16 mouse cellular contexts compared by ENCODE assay signal in the genomic region with DNA sequence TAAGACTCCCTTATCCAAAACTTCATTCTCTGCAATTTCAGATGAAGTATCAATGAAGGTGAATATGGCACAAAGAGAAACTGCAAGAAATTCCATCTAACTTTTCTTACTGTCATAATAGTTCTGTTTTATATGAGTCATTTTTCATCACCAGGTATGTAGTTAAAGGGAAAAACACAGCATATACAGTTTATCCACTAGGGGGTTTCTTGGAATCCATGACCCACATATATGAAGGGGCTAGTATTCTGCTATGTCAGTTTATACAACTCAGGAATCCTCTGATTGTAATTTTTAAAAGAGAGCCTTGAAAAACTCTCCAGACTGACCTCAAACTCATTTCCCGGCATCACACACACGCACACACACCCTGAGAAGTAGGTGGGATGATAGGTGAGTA. TPM values are rescaled to one million over a fixed set of nuclear protein-coding genes. Genes with fewer than 3 reads are reported as not detected.
DNase-seq lines count a peak whose midpoint lies in the region; ATAC-seq and TF ChIP-seq lines count a peak whose summit lies in the region.
"Had no signal": no experiment of that assay in that cellular context is flagged by ENCODE, and none has a peak within 500 bp of the region (broad histone marks: within the 10 kb centered on the region; RNA-seq: fewer than 3 reads in every experiment).

No protein-coding gene starts in this region.

- no peaks in the 10 kb centered on the region for H3K9me3 ChIP-seq in liver, embryonic 13.5 days (replicated peaks)
- no peaks in the 10 kb centered on the region for H3K9me3 ChIP-seq in liver, embryonic 11.5 days (ENCODE audit: control insufficient read depth, low read length)
- H3K9me3 ChIP-seq in MEL (replicated peaks; ENCODE audit: insufficient read depth, low read length): no peaks in the 10 kb centered on the region
- H3K9me3 ChIP-seq in liver, postnatal 0 days (ENCODE audit: low read length): no peaks in the 10 kb centered on the region
- H3K9me3 ChIP-seq: embryonic facial prominence, embryonic 12.5 days; midbrain, embryonic 10.5 days had no signal

- no peak for DNase-seq in heart, adult 2 months
- no peak for DNase-seq in heart, adult 9 months (ENCODE audit: low spot score in 2 of 2)
- DNase-seq in liver, embryonic 13.5 days: no peak
- DNase-seq in liver, embryonic 11.5 days (ENCODE audit: low spot score): no peak
- DNase-seq in MEL (ENCODE audit: low read depth, low spot score): peak; percentile 56
- no peak for DNase-seq in liver, postnatal 0 days
- DNase-seq in layer of hippocampus, adult 18-20 months (ENCODE audit: low spot score in 2 of 2): no peak
- DNase-seq: B cell, adult 2 months; cerebellum, adult 11 months; cerebellum, postnatal 36 days; kidney, adult 8-10 months; kidney, postnatal 4 days; lung, postnatal 10 days had no signal

- H3K79me2 ChIP-seq in heart, adult 2 months (replicated peaks; ENCODE audit: control insufficient read depth, insufficient read depth, low read length): no peaks in the 10 kb centered on the region
- peaks cover 30% of the 10 kb centered on the region for H3K79me2 ChIP-seq in MEL (ENCODE audit: control insufficient read depth, insufficient read depth, low read length, poor library complexity)

- peak overlapping the region; percentile 35 for H3K4me2 ChIP-seq in liver, embryonic 13.5 days
- no peak overlapping the region for H3K4me2 ChIP-seq in liver, embryonic 11.5 days
- H3K4me2 ChIP-seq in liver, postnatal 0 days (ENCODE audit: low read depth, low read length): peak overlapping the region; percentile 91
- H3K4me2 ChIP-seq: embryonic facial prominence, embryonic 12.5 days had no signal

- H3K9ac ChIP-seq in heart, adult 2 months (ENCODE audit: low read depth, low read length): no peak overlapping the region
- no peak overlapping the region for H3K9ac ChIP-seq in liver, embryonic 13.5 days
- H3K9ac ChIP-seq in liver, embryonic 11.5 days (ENCODE audit: low read depth, low read length): no peak overlapping the region
- H3K9ac ChIP-seq in MEL (ENCODE audit: control insufficient read depth, low read depth, low read length, poor library complexity, severe bottlenecking): no peak overlapping the region
- H3K9ac ChIP-seq in liver, postnatal 0 days (replicated peaks): no peak overlapping the region
- H3K9ac ChIP-seq: embryonic facial prominence, embryonic 12.5 days had no signal

- peak; percentile 42 for TF ChIP-seq CTCF in heart, adult 2 months (IDR thresholded peaks at IDR 0.05)
- TF ChIP-seq CTCF in MEL (IDR thresholded peaks at IDR 0.05 in 2 of 3, conservative IDR thresholded peaks at IDR 0.05 in 1 of 3; ENCODE audit: control insufficient read depth in 1 of 3, insufficient read depth in 1 of 3, low read depth in 2 of 3, low read length in 3 of 3, poor library complexity in 1 of 3, severe bottlenecking in 1 of 3): peak in 2 of 3 experiments; percentile 28 to 51; a peak in 3 of 6 replicates
- peak; percentile 27 for TF ChIP-seq CTCF in liver, postnatal 0 days (IDR thresholded peaks at IDR 0.05; ENCODE audit: low read depth)

- H3K4me3 ChIP-seq in heart, adult 2 months: no peak overlapping the region
- no peak overlapping the region for H3K4me3 ChIP-seq in liver, embryonic 13.5 days (replicated peaks)
- H3K4me3 ChIP-seq in liver, embryonic 11.5 days (ENCODE audit: low read depth, low read length): no peak overlapping the region
- H3K4me3 ChIP-seq in MEL (ENCODE audit: control insufficient read depth in 1 of 2, insufficient read depth in 1 of 2, low read depth in 2 of 2, low read length in 2 of 2): peak overlapping the region in 1 of 2 experiments; percentile 22; a peak in 1 of 4 replicates
- peak overlapping the region; percentile 92; the same call in 1 of the 2 replicates for H3K4me3 ChIP-seq in liver, postnatal 0 days (ENCODE audit: low read depth, low read length)
- H3K4me3 ChIP-seq: embryonic facial prominence, embryonic 12.5 days; midbrain, embryonic 10.5 days had no signal

- H3K27me3 ChIP-seq in heart, adult 2 months (ENCODE audit: control insufficient read depth, insufficient read depth, low read length): no peaks in the 10 kb centered on the region
- peaks cover 21% of the 10 kb centered on the region; the same call in 1 of the 2 replicates for H3K27me3 ChIP-seq in liver, embryonic 13.5 days
- no peaks in the 10 kb centered on the region for H3K27me3 ChIP-seq in liver, embryonic 11.5 days (replicated peaks; ENCODE audit: control insufficient read depth, insufficient read depth, low read length)
- no peaks in the 10 kb centered on the region for H3K27me3 ChIP-seq in MEL (ENCODE audit: control insufficient read depth in 1 of 2, insufficient read depth in 2 of 2, low read length in 2 of 2)
- H3K27me3 ChIP-seq in liver, postnatal 0 days (ENCODE audit: insufficient read depth, low read length): no peaks in the 10 kb centered on the region; the same call in 1 of the 2 replicates
- H3K27me3 ChIP-seq: embryonic facial prominence, embryonic 12.5 days had no signal

- TF ChIP-seq EP300 in heart, adult 2 months (IDR thresholded peaks at IDR 0.05; ENCODE audit: insufficient read depth, low read depth, low read length): no peak
- no peak for TF ChIP-seq EP300 in MEL (IDR thresholded peaks at IDR 0.05; ENCODE audit: low read depth in 1 of 2, low read length in 2 of 2)
- TF ChIP-seq EP300 in liver, postnatal 0 days (IDR thresholded peaks at IDR 0.05; ENCODE audit: low read depth): no peak

- H3K4me1 ChIP-seq in heart, adult 2 months (ENCODE audit: control insufficient read depth, insufficient read depth, low read length): peaks cover 5% of the 10 kb centered on the region; the same call in 1 of the 2 replicates
- peaks cover 35% of the 10 kb centered on the region for H3K4me1 ChIP-seq in liver, embryonic 13.5 days (replicated peaks)
- peaks cover 2% of the 10 kb centered on the region; the same call in 1 of the 2 replicates for H3K4me1 ChIP-seq in liver, embryonic 11.5 days (replicated peaks; ENCODE audit: control insufficient read depth, insufficient read depth, low read length)
- H3K4me1 ChIP-seq in MEL (ENCODE audit: control insufficient read depth in 1 of 2, insufficient read depth in 2 of 2, low read length in 2 of 2): peaks cover 22 to 28% of the 10 kb centered on the region in 2 experiments
- peaks cover 3% of the 10 kb centered on the region; the same call in 1 of the 2 replicates for H3K4me1 ChIP-seq in liver, postnatal 0 days (ENCODE audit: insufficient read depth)

- peak; percentile 20 for TF ChIP-seq RAD21 in MEL (IDR thresholded peaks at IDR 0.05; ENCODE audit: low read depth, low read length)

- TF ChIP-seq POLR2A in heart, adult 2 months (IDR thresholded peaks at IDR 0.05; ENCODE audit: insufficient read depth, low read depth, low read length): no peak
- no peak for TF ChIP-seq POLR2A in MEL (IDR thresholded peaks at IDR 0.05; ENCODE audit: control insufficient read depth in 1 of 2, insufficient read depth in 1 of 2, low read depth in 1 of 2, low read length in 2 of 2, poor library complexity in 1 of 2)

- intact Hi-C loops in heart, adult 2 months (cut with DNase I): loop anchor here (5.0 kb wide), 1 partner anchor 60 kb away; no protein-coding TSS in a partner anchor

- H3K36me3 ChIP-seq in heart, adult 2 months (ENCODE audit: control insufficient read depth, insufficient read depth, low read length): no peaks in the 10 kb centered on the region
- H3K36me3 ChIP-seq in liver, embryonic 13.5 days: no peaks in the 10 kb centered on the region
- no peaks in the 10 kb centered on the region for H3K36me3 ChIP-seq in liver, embryonic 11.5 days (ENCODE audit: control insufficient read depth, insufficient read depth, low read length)
- H3K36me3 ChIP-seq in MEL (ENCODE audit: control insufficient read depth in 1 of 2, insufficient read depth in 2 of 2, low read length in 2 of 2): peaks cover 0 to 39% of the 10 kb centered on the region in 2 experiments; a peak in 2 of 4 replicates
- no peaks in the 10 kb centered on the region for H3K36me3 ChIP-seq in liver, postnatal 0 days (replicated peaks; ENCODE audit: insufficient read depth, low read length)
- H3K36me3 ChIP-seq: embryonic facial prominence, embryonic 12.5 days; midbrain, embryonic 10.5 days had no signal

- ATAC-seq in liver, embryonic 13.5 days (ENCODE audit: low read depth): no peak
- no peak for ATAC-seq in liver, embryonic 11.5 days (replicated peaks; ENCODE audit: low FRiP score)
- ATAC-seq in liver, postnatal 0 days: no peak
- no peak for ATAC-seq in megakaryocyte, adult 5-6 weeks (ENCODE audit: poor library complexity, severe bottlenecking)

- no peak overlapping the region for H3K27ac ChIP-seq in heart, adult 2 months
- no peak overlapping the region for H3K27ac ChIP-seq in liver, embryonic 13.5 days
- H3K27ac ChIP-seq in liver, embryonic 11.5 days (ENCODE audit: low read depth, low read length): no peak overlapping the region
- H3K27ac ChIP-seq in MEL (ENCODE audit: control insufficient read depth, low read depth, low read length): no peak overlapping the region
- H3K27ac ChIP-seq in liver, postnatal 0 days (ENCODE audit: low read depth): no peak overlapping the region
- H3K27ac ChIP-seq: embryonic facial prominence, embryonic 12.5 days; midbrain, embryonic 10.5 days had no signal

- WGBS in heart, adult 2 months: 71% methylated on average over 2 of the region's 2 CpGs
- WGBS in liver, embryonic 13.5 days (ENCODE audit: insufficient replicate concordance): 74% methylated on average over 2 of the region's 2 CpGs
- 81% methylated on average over 2 of the region's 2 CpGs for WGBS in liver, embryonic 11.5 days
- WGBS in liver, postnatal 0 days (ENCODE audit: insufficient replicate concordance): 80% methylated on average over 2 of the region's 2 CpGs

RNA-seq across cellular contexts. Expression of a gene that starts 2.1 kb away (rescaled TPM):
- 1 to 10 TPM; 8.2 to 10.0 TPM for total RNA-seq in heart, adult 2 months (2021)
- 9.3 and 10.1 TPM in 2 replicates for polyA plus RNA-seq in heart, adult 2 months (2012; rRNA removed)
- polyA plus RNA-seq in liver, embryonic 13.5 days (2015; fragmentation: Nextera tagmentation; extraction: Ambion mirVana): 5.2 and 6.3 TPM in 2 replicates
- 9.3 TPM in 2 replicates for polyA plus RNA-seq in liver, embryonic 11.5 days (2014; fragmentation: Nextera tagmentation; extraction: Ambion mirVana)
- total RNA-seq in MEL (2012; rRNA removed): 15.9 and 20.2 TPM in 2 replicates
- polyA plus RNA-seq in MEL (2012; ENCODE audit: insufficient read depth in 1 of 2, insufficient read length in 2 of 2, low read depth in 1 of 2, low replicate concordance in 2 of 2, missing spikeins in 1 of 2): 10 to 100 TPM; 41.7 to 81.1 TPM
- polyA plus RNA-seq in liver, postnatal 0 days (2015; fragmentation: Nextera tagmentation; extraction: Ambion mirVana): 4.5 and 4.6 TPM in 2 replicates
- total RNA-seq in megakaryocyte, adult 5-6 weeks (2015): 5.6 and 6.2 TPM in 2 replicates
- total RNA-seq in megakaryocyte, adult 5-6 weeks (2017): 3.0 and 4.2 TPM in 2 replicates
- total RNA-seq in layer of hippocampus, adult 18-20 months (2021): 1 to 10 TPM; 8.6 to 9.9 TPM

RNA-seq across cellular contexts. Expression of a gene that starts 32.3 kb away (rescaled TPM):
- 10 to 100 TPM; 11.2 to 12.8 TPM for total RNA-seq in heart, adult 2 months (2021)
- polyA plus RNA-seq in heart, adult 2 months (2012; rRNA removed): 29.3 and 34.9 TPM in 2 replicates
- 11.7 and 12.6 TPM in 2 replicates for polyA plus RNA-seq in liver, embryonic 13.5 days (2015; fragmentation: Nextera tagmentation; extraction: Ambion mirVana)
- 49.0 and 52.3 TPM in 2 replicates for polyA plus RNA-seq in liver, embryonic 11.5 days (2014; fragmentation: Nextera tagmentation; extraction: Ambion mirVana)
- 21.5 and 23.3 TPM in 2 replicates for total RNA-seq in MEL (2012; rRNA removed)
- 10 to 100 TPM in 1 of 2 experiments, not detected in 1; 33.5 TPM for polyA plus RNA-seq in MEL (2012; ENCODE audit: insufficient read depth in 1 of 2, insufficient read length in 2 of 2, low read depth in 1 of 2, low replicate concordance in 2 of 2, missing spikeins in 1 of 2)
- 19.7 and 21.5 TPM in 2 replicates for polyA plus RNA-seq in liver, postnatal 0 days (2015; fragmentation: Nextera tagmentation; extraction: Ambion mirVana)
- 0.16 TPM in 1 of 2 replicates, not detected in the other for total RNA-seq in megakaryocyte, adult 5-6 weeks (2015)
- 0.22 TPM in 1 of 2 replicates, not detected in the other for total RNA-seq in megakaryocyte, adult 5-6 weeks (2017)
- 10 to 100 TPM in 1 of 2 experiments, 1 to 10 TPM in 1; 9.0 to 10.6 TPM for total RNA-seq in layer of hippocampus, adult 18-20 months (2021)
